Mouse (Mus musculus) inflammation-experienced regulatory T-cells (primary cell): Measurements from ENCODE around the gene Mbnl2. TPM values are rescaled to one million over a fixed set of nuclear protein-coding genes. Genes with fewer than 3 reads are reported as not detected.

Source experiments
- polyA plus RNA-seq, 2 experiments: library from polyadenylated mRNA; unstranded; fragments of 100-300 nt; shearing (Covaris generic); gene quantifications; one replicate each; pipeline ENCODE4 v1.2.1; 2017

Gene Mbnl2
- 10 to 100 TPM; 54.5 to 55.5 TPM for polyA plus RNA-seq

GRCm38 (mm10) chr14:120275246-120276238, at the start of gene Mbnl2:
Gene Mbnl2, plus strand, starts transcription at chr14:120275669.

GRCm38 (mm10) chr14:120477982-120478568, 202.6 kb downstream of the Mbnl2 start, which contains the start of gene Rap2a:
Gene Rap2a, plus strand, starts transcription at chr14:120478444.

Other genes with a start within 250 kb of the Mbnl2 start
- under 1 TPM in 1 of 2 experiments, not detected in 1; 0.10 TPM for gene Oxgr1, start 233.2 kb upstream of the Mbnl2 start, polyA plus RNA-seq
- 1 to 10 TPM; 3.4 to 7.2 TPM for gene Rap2a, start 202.8 kb downstream of the Mbnl2 start, polyA plus RNA-seq